Mouse (Mus musculus): Measurements from ENCODE around the gene Bnip3. TPM values are rescaled to one million over a fixed set of nuclear protein-coding genes. Genes with fewer than 3 reads are reported as not detected.
A peak's percentile ranks its signal among the peaks of the same experiment; 100 is the strongest.

Gene Bnip3
- polyA plus RNA-seq, 1 experiment from 2014 or later: 200 TPM

DNA sequence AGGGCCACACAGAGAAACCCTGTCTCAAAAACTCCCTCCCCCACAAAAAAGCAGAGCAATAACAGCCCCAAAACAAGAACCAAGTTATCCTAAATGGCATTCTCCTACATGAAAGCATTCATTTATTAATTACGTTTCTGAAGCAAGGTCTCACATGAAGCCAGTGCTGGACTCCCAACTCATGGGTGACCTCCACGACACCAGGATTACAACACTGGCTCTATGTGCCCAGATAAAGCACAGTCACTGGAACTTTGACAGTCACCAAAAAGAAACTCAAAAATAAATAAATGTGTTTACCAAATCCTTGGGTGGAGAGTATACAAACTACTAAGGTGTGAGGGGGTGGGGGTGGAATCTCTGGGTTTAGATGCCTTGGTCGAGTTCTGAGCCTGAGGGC, 4.3 kb upstream of the Bnip3 start:
- WGBS: 75% methylated on average over 3 of the region's 3 CpGs
- Histone ChIP-seq H3K9ac (ENCODE audit: low read depth, low read length) (no peak overlapping the region), H3K4me1 (replicated peaks; ENCODE audit: control insufficient read depth, insufficient read depth, low read length) (peaks cover 3% of the 10 kb centered on the region), H3K27ac (ENCODE audit: low read depth, low read length) (no peak overlapping the region), H3K27me3 (replicated peaks; ENCODE audit: control insufficient read depth, insufficient read depth, low read length) (no peaks in the 10 kb centered on the region), H3K36me3 (ENCODE audit: control insufficient read depth, insufficient read depth, low read length) (no peaks in the 10 kb centered on the region), H3K4me2 (no peak overlapping the region), H3K4me3 (ENCODE audit: low read depth, low read length) (no peak overlapping the region), H3K9me3 (ENCODE audit: control insufficient read depth, low read length) (no peaks in the 10 kb centered on the region)
- no peak for ATAC-seq (replicated peaks; ENCODE audit: low FRiP score)
- no peak for DNase-seq (ENCODE audit: low spot score)

DNA sequence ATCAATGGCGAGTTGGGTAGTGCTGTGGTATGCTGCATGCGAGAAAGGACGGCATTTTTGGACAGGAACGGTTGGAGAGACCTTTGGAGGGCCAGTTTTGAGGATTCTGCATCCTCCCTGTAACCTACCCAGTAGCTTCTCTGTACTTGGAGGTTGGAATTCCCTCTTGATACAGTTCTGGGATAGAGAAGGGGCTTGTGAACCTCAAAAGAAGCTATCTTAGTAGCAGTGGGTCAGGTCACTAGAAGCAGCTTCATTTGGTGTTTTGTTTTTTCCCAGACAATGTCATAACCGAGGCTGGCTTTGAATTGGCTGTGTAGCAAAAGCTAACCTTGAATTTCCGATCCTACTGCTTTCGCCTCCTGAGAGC, 859 bp upstream of the Bnip3 start:
- peak overlapping the region; percentile 89 for H3K4me2 ChIP-seq
- peak overlapping the region; percentile 87 for H3K4me3 ChIP-seq (ENCODE audit: low read depth, low read length)
- peak overlapping the region; percentile 76 for H3K27ac ChIP-seq (ENCODE audit: low read depth, low read length)
- peak overlapping the region; percentile 75 for H3K9ac ChIP-seq (ENCODE audit: low read depth, low read length)
- H3K4me1 ChIP-seq (replicated peaks; ENCODE audit: control insufficient read depth, insufficient read depth, low read length): peaks cover 20% of the 10 kb centered on the region
- no peaks in the 10 kb centered on the region for H3K27me3 ChIP-seq (replicated peaks; ENCODE audit: control insufficient read depth, insufficient read depth, low read length)
- ATAC-seq (replicated peaks; ENCODE audit: low FRiP score): no peak
- H3K36me3 ChIP-seq (ENCODE audit: control insufficient read depth, insufficient read depth, low read length): no peaks in the 10 kb centered on the region; the same call in 1 of the 2 replicates
- no peaks in the 10 kb centered on the region for H3K9me3 ChIP-seq (ENCODE audit: control insufficient read depth, low read length)
- no peak for DNase-seq (ENCODE audit: low spot score)
- WGBS: 25% methylated on average over 7 of the region's 7 CpGs

- Histone ChIP-seq H3K36me3 (ENCODE audit: control insufficient read depth, insufficient read depth, low read length) (no peaks in the 10 kb centered on the region; the same call in 1 of the 2 replicates), H3K9me3 (ENCODE audit: control insufficient read depth, low read length) (no peaks in the 10 kb centered on the region), H3K27me3 (replicated peaks; ENCODE audit: control insufficient read depth, insufficient read depth, low read length) (no peaks in the 10 kb centered on the region), H3K4me3 (ENCODE audit: low read depth, low read length) (peak overlapping the region; percentile 87), H3K27ac (ENCODE audit: low read depth, low read length) (peak overlapping the region; percentile 77), H3K9ac (ENCODE audit: low read depth, low read length) (peak overlapping the region; percentile 92), H3K4me2 (peak overlapping the region; percentile 89), H3K4me1 (replicated peaks; ENCODE audit: control insufficient read depth, insufficient read depth, low read length) (peaks cover 23% of the 10 kb centered on the region)
- no peak for ATAC-seq (replicated peaks; ENCODE audit: low FRiP score)
- DNase-seq (ENCODE audit: low spot score): no peak
- WGBS: 7% methylated on average over 10 of the region's 10 CpGs
These were observed 497 bp downstream of the Bnip3 start for GRCm38 (mm10) chr7:138908768-138909276.

GRCm38 (mm10) chr7:138907976-138908375, 1.3 kb downstream of the Bnip3 start:
- H3K9ac ChIP-seq (ENCODE audit: low read depth, low read length): peak overlapping the region; percentile 92
- DNase-seq (ENCODE audit: low spot score) (peak; percentile 46), ATAC-seq (replicated peaks; ENCODE audit: low FRiP score) (no peak)
- H3K4me2 ChIP-seq: peak overlapping the region; percentile 89
- peaks cover 25% of the 10 kb centered on the region for H3K4me1 ChIP-seq (replicated peaks; ENCODE audit: control insufficient read depth, insufficient read depth, low read length)
- H3K4me3 ChIP-seq (ENCODE audit: low read depth, low read length): peak overlapping the region; percentile 87
- no peaks in the 10 kb centered on the region for H3K9me3 ChIP-seq (ENCODE audit: control insufficient read depth, low read length)
- WGBS: 63% methylated on average over 5 of the region's 5 CpGs
- H3K27me3 ChIP-seq (replicated peaks; ENCODE audit: control insufficient read depth, insufficient read depth, low read length): no peaks in the 10 kb centered on the region
- H3K36me3 ChIP-seq (ENCODE audit: control insufficient read depth, insufficient read depth, low read length): no peaks in the 10 kb centered on the region; the same call in 1 of the 2 replicates
- peak overlapping the region; percentile 77; the same call in 1 of the 2 replicates for H3K27ac ChIP-seq (ENCODE audit: low read depth, low read length)

GRCm38 (mm10) chr7:138907043-138907442, 2.3 kb downstream of the Bnip3 start:
- H3K27ac ChIP-seq (ENCODE audit: low read depth, low read length): 0 out of 2 replicates have a peak overlapping the region, but pooled peaks have one; percentile 19
- H3K27me3 ChIP-seq (replicated peaks; ENCODE audit: control insufficient read depth, insufficient read depth, low read length): no peaks in the 10 kb centered on the region
- ATAC-seq (replicated peaks; ENCODE audit: low FRiP score) (peak; percentile 56), DNase-seq (ENCODE audit: low spot score) (peak; percentile 66)
- H3K4me2 ChIP-seq: peak overlapping the region; percentile 89
- H3K36me3 ChIP-seq (ENCODE audit: control insufficient read depth, insufficient read depth, low read length): no peaks in the 10 kb centered on the region; the same call in 1 of the 2 replicates
- 11% methylated on average over 7 of the region's 7 CpGs for WGBS
- peak overlapping the region; percentile 21 for H3K9ac ChIP-seq (ENCODE audit: low read depth, low read length)
- no peaks in the 10 kb centered on the region for H3K9me3 ChIP-seq (ENCODE audit: control insufficient read depth, low read length)
- peaks cover 25% of the 10 kb centered on the region for H3K4me1 ChIP-seq (replicated peaks; ENCODE audit: control insufficient read depth, insufficient read depth, low read length)
- peak overlapping the region; percentile 87 for H3K4me3 ChIP-seq (ENCODE audit: low read depth, low read length)

GRCm38 (mm10) chr7:138906441-138906840, 2.9 kb downstream of the Bnip3 start:
- H3K4me1 ChIP-seq (replicated peaks; ENCODE audit: control insufficient read depth, insufficient read depth, low read length): peaks cover 25% of the 10 kb centered on the region
- ATAC-seq (replicated peaks; ENCODE audit: low FRiP score): no peak
- H3K9me3 ChIP-seq (ENCODE audit: control insufficient read depth, low read length): no peaks in the 10 kb centered on the region
- no peaks in the 10 kb centered on the region for H3K27me3 ChIP-seq (replicated peaks; ENCODE audit: control insufficient read depth, insufficient read depth, low read length)
- peak overlapping the region; percentile 89 for H3K4me2 ChIP-seq
- no peaks in the 10 kb centered on the region; the same call in 1 of the 2 replicates for H3K36me3 ChIP-seq (ENCODE audit: control insufficient read depth, insufficient read depth, low read length)
- 0 out of 2 replicates have a peak overlapping the region, but pooled peaks have one; percentile 19 for H3K27ac ChIP-seq (ENCODE audit: low read depth, low read length)
- peak overlapping the region; percentile 21; the same call in 1 of the 2 replicates for H3K9ac ChIP-seq (ENCODE audit: low read depth, low read length)
- WGBS: 51% methylated on average over 1 of the region's 1 CpGs
- peak overlapping the region; percentile 87 for H3K4me3 ChIP-seq (ENCODE audit: low read depth, low read length)
- no peak for DNase-seq (ENCODE audit: low spot score)

DNA sequence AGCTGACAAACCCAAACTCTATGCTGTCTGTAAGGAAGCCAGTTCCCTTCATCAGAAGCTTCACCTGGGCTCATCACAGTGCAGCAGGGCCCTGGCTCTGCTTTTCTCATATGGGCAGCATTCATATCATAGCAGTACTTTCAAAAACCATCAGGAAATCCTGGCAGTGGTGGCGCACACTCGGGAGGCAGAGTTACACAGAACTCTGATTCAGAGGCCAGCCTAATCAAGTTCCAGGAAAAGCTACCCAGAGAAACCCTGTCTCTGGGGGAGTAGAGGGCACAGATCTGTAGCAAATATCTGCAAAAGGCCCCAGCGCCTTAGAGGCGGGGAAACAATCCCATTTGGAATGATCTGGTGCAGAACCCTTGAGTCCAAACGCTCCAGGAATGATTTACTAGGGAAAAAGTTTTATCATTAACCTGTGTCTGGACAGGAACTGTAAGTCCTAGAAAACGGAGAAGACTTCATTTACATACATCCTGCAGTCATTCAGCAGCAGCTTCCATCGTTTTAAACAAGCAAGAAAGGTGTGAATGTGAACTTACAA, 5.4 kb downstream of the Bnip3 start:
- WGBS: 55% methylated on average over 7 of the region's 7 CpGs
- Histone ChIP-seq H3K9me3 (ENCODE audit: control insufficient read depth, low read length) (no peaks in the 10 kb centered on the region), H3K4me3 (ENCODE audit: low read depth, low read length) (no peak overlapping the region), H3K27ac (ENCODE audit: low read depth, low read length) (peak overlapping the region; percentile 41; the same call in 1 of the 2 replicates), H3K9ac (ENCODE audit: low read depth, low read length) (no peak overlapping the region), H3K27me3 (replicated peaks; ENCODE audit: control insufficient read depth, insufficient read depth, low read length) (no peaks in the 10 kb centered on the region), H3K4me2 (peak overlapping the region; percentile 32), H3K4me1 (replicated peaks; ENCODE audit: control insufficient read depth, insufficient read depth, low read length) (peaks cover 22% of the 10 kb centered on the region), H3K36me3 (ENCODE audit: control insufficient read depth, insufficient read depth, low read length) (peaks cover 5% of the 10 kb centered on the region; the same call in 1 of the 2 replicates)
- no peak for DNase-seq (ENCODE audit: low spot score)
- no peak for ATAC-seq (replicated peaks; ENCODE audit: low FRiP score)

DNA sequence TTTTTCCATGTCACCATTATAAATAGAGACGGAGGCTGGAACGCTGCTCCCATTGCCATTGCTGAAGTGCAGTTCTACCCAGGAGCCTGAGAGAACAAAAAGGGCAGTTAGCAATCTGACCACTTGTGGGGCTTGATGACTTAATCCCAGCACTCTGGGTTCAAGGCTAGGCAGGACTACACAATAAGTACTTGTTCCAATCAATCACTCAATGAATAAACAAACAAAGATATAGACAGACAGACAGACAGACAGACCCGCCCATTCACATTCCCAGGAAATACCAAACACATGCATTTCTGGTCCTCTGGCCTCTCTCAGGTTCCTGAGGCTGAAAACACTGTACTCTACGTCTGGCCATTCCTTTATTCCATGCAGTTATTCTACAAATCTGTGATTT, 10.6 kb downstream of the Bnip3 start:
- ATAC-seq (replicated peaks; ENCODE audit: low FRiP score): no peak
- no peak for DNase-seq (ENCODE audit: low spot score)
- Histone ChIP-seq H3K9me3 (ENCODE audit: control insufficient read depth, low read length) (no peaks in the 10 kb centered on the region), H3K27ac (ENCODE audit: low read depth, low read length) (no peak overlapping the region), H3K36me3 (ENCODE audit: control insufficient read depth, insufficient read depth, low read length) (peaks cover 25% of the 10 kb centered on the region), H3K4me1 (replicated peaks; ENCODE audit: control insufficient read depth, insufficient read depth, low read length) (peaks cover 1% of the 10 kb centered on the region), H3K4me3 (ENCODE audit: low read depth, low read length) (no peak overlapping the region), H3K9ac (ENCODE audit: low read depth, low read length) (no peak overlapping the region), H3K4me2 (no peak overlapping the region), H3K27me3 (replicated peaks; ENCODE audit: control insufficient read depth, insufficient read depth, low read length) (no peaks in the 10 kb centered on the region)
- WGBS: 85% methylated on average over 4 of the region's 4 CpGs

DNA sequence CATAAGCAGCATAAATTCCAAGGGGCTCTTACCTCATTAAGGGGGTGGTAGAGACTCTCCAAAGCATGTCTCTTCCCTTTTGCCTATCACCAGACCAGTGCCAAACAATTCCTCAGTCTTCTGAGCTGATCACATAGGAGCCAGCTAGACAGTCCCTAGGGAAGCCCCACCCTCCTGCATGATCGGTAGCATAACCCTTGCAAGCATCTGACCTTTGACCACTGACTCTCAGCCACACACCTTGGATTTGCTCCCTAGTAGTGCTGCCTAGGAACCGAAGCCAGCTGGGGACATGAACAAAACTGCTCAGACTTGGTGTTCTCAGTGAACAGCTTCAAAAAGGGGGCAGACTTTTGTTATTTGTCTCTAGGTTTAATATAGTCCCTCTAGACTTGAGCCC, 11.2 kb downstream of the Bnip3 start:
- WGBS: 78% methylated on average over 2 of the region's 2 CpGs

More for the DNA sequence above, 11.2 kb downstream of the Bnip3 start:
- no peak overlapping the region for H3K4me3 ChIP-seq (ENCODE audit: low read depth, low read length)
- no peaks in the 10 kb centered on the region for H3K9me3 ChIP-seq (ENCODE audit: control insufficient read depth, low read length)
- H3K4me1 ChIP-seq (replicated peaks; ENCODE audit: control insufficient read depth, insufficient read depth, low read length): no peaks in the 10 kb centered on the region; the same call in none of the 2 replicates
- H3K4me2 ChIP-seq: no peak overlapping the region
- no peak overlapping the region for H3K27ac ChIP-seq (ENCODE audit: low read depth, low read length)
- H3K36me3 ChIP-seq (ENCODE audit: control insufficient read depth, insufficient read depth, low read length): peaks cover 29% of the 10 kb centered on the region
- DNase-seq (ENCODE audit: low spot score) (no peak), ATAC-seq (replicated peaks; ENCODE audit: low FRiP score) (no peak)
- no peak overlapping the region for H3K9ac ChIP-seq (ENCODE audit: low read depth, low read length)
- no peaks in the 10 kb centered on the region for H3K27me3 ChIP-seq (replicated peaks; ENCODE audit: control insufficient read depth, insufficient read depth, low read length)
